Mouse (Mus musculus): ENCODE results near the gene Lrrc41.

DNA sequence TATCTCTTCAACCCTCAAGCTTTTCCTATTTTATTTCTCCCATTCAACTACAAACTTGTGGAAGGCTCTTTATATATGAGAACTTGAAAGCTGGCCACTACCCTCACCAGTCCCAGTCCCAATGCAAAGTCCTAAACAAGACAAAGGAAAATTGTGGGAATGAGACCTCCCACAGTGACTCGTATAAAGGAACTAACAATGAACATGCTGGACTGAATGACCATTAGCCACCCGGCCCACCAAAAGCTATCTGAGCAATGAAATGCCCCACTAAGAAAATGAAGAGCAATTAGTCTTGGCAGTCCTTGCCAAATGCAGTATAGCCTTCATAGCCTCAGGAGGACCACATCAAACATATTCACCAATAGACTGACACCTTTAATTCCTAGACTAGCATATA is 36.4 kb downstream of the Lrrc41 start:
- TF ChIP-seq POLR2A (IDR thresholded peaks at IDR 0.05; ENCODE audit: low read depth, low read length) (no peak), CTCF (IDR thresholded peaks at IDR 0.05; ENCODE audit: borderline replicate concordance, insufficient read depth, low read length) (no peak)

Data from embryonic fibroblast, embryonic 13.5 days (primary cell).